Mouse (Mus musculus) spleen, adult 2 months (tissue): ENCODE data around the gene Stard10.

Experiments used
- CTCF ChIP-seq: fragments of 200-500 bp; IDR thresholded peaks from 2 replicates; pipeline ENCODE4 v1.5.1; 2011; ENCODE audit warnings: mild to moderate bottlenecking, inconsistent platforms; ENCODE audit not compliant: insufficient read depth, insufficient read length, insufficient replicate concordance; ENCODE audit errors: extremely low read depth
- POLR2A ChIP-seq: fragments of 200-500 bp; IDR thresholded peaks from 2 replicates; pipeline ENCODE4 v1.6.1; 2011; ENCODE audit warnings: low read depth, low read length, inconsistent platforms

- no peak for TF ChIP-seq POLR2A
- no peak for TF ChIP-seq CTCF
These were observed 65.5 kb downstream of the Stard10 start for GRCm38 (mm10) chr7:101382378-101382777.
